Comparison of ENCODE assay signal across 9 mouse cellular contexts in the genomic region with DNA sequence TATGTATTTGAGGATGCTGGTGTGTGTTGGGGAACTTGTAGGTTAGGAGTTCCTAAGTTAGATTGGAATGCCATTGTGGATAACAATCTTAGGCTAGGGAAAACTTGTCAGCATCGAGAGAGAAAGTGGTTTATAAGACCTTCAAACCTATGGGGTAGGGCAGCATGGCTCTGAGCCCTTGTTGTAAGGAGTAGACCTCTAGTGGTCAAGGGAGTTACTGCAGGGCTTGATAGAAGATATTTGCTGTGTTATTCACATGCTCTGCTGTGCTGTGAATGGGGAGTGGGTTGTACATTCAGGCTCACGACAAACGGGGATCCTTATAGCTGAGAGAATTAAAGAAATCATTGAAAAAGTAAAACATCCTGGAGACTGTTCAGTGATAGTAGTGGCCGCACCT. TPM values are rescaled to one million over a fixed set of nuclear protein-coding genes. Genes with fewer than 3 reads are reported as not detected.
DNase-seq lines count a peak whose midpoint lies in the region; ATAC-seq lines count a peak whose summit lies in the region.
"Had no signal": no experiment of that assay in that cellular context is flagged by ENCODE, and none has a peak within 500 bp of the region (broad histone marks: within the 10 kb centered on the region; RNA-seq: fewer than 3 reads in every experiment).

No protein-coding gene starts in this region.

- ATAC-seq in heart, embryonic 12.5 days (ENCODE audit: insufficient number of reproducible peaks, low FRiP score), result no peak

- H3K27ac ChIP-seq in heart, embryonic 12.5 days (ENCODE audit: poor library complexity, severe bottlenecking), result no peak overlapping the region
- H3K27ac ChIP-seq: limb, embryonic 12.5 days had no signal

- no peak overlapping the region for H3K4me2 ChIP-seq in heart, embryonic 12.5 days
- H3K4me2 ChIP-seq: limb, embryonic 12.5 days had no signal

- peaks cover 29% of the 10 kb centered on the region for H3K27me3 ChIP-seq in heart, embryonic 12.5 days (replicated peaks)

- H3K9ac ChIP-seq in heart, embryonic 12.5 days, result no peak overlapping the region
- H3K9ac ChIP-seq: limb, embryonic 12.5 days had no signal

- peak; percentile 51 to 77 for DNase-seq in heart, adult 18-20 months
- peak; percentile 52 for DNase-seq in urinary bladder, postnatal 14 days (ENCODE audit: low spot score)
- DNase-seq in urinary bladder, adult 2 months (ENCODE audit: low spot score), result no peak
- DNase-seq in embryo, embryonic 10.5 days (ENCODE audit: low spot score), result peak; percentile 90
- peak; percentile 75 for DNase-seq in kidney, postnatal 10 days
- DNase-seq in mesoderm, embryonic 11.5 days (ENCODE audit: low read depth, low spot score), result peak; percentile 80
- DNase-seq in T-cell, adult 2 months (ENCODE audit: low spot score), result no peak

- no peak overlapping the region for H3K4me3 ChIP-seq in heart, embryonic 12.5 days
- H3K4me3 ChIP-seq: limb, embryonic 12.5 days had no signal

- no peaks in the 10 kb centered on the region for H3K36me3 ChIP-seq in heart, embryonic 12.5 days
- H3K36me3 ChIP-seq: limb, embryonic 12.5 days had no signal

- H3K4me1 ChIP-seq in heart, embryonic 12.5 days (replicated peaks), result peaks cover 20% of the 10 kb centered on the region

- WGBS in heart, embryonic 12.5 days, result 28% methylated on average over 4 of the region's 4 CpGs

- H3K9me3 ChIP-seq in heart, embryonic 12.5 days (replicated peaks), result no peaks in the 10 kb centered on the region
- H3K9me3 ChIP-seq: limb, embryonic 12.5 days had no signal

RNA-seq across cellular contexts. Expression of a gene that starts 35.8 kb away (rescaled TPM):
- total RNA-seq in heart, adult 18-20 months (2021), result 10 to 100 TPM; 24.2 to 26.3 TPM
- polyA plus RNA-seq in heart, embryonic 12.5 days (2016; fragmentation: Nextera tagmentation; extraction: Ambion mirVana), result 6.7 and 7.6 TPM in 2 replicates
- 12.2 and 17.6 TPM in 2 replicates for polyA plus RNA-seq in urinary bladder, adult 2 months (2012; rRNA removed)

Comparison
In these comparisons a context has a peak if more than half of its experiments do, and no peak if none do; other contexts are left out.
1. DNase-seq: peak in heart, adult 18-20 months (2 of 2), urinary bladder, postnatal 14 days (single experiment), embryo, embryonic 10.5 days (single experiment), kidney, postnatal 10 days (single experiment) and mesoderm, embryonic 11.5 days (single experiment); none in urinary bladder, adult 2 months (single experiment) and T-cell, adult 2 months (single experiment).